Mouse (Mus musculus) limb, embryonic 14.5 days (tissue): ENCODE data around the gene Tubgcp6. TPM values are rescaled to one million over a fixed set of nuclear protein-coding genes. Genes with fewer than 3 reads are reported as not detected.

Experiments used
- ATAC-seq: fragments of 200-750 bp; cut with Nextera tagmentation; 2 replicates; pipeline ENCODE4 v1.8.0; 2017; ENCODE audit warnings: low read depth, moderate number of reproducible peaks, moderate TSS enrichment; ENCODE audit not compliant: low FRiP score
- DNase-seq: peaks from one replicate; pipeline ENCODE4 v3.0.0-alpha.2; 2015; ENCODE audit warnings: low spot score
- H3K27ac ChIP-seq: fragments of 300-500 bp; sonication (generic); replicated peaks from 2 replicates; pipeline ENCODE4 v1.5.1; 2014; ENCODE audit warnings: low read depth, mild to moderate bottlenecking, low read length, moderate library complexity, mixed read lengths
- H3K27me3 ChIP-seq: fragments of 300-500 bp; sonication (generic); 2 replicates; pipeline ENCODE4 v1.6.1; 2014; ENCODE audit warnings: low read length, mixed read lengths; ENCODE audit not compliant: control insufficient read depth, insufficient read depth
- H3K36me3 ChIP-seq: fragments of 300-500 bp; sonication (generic); 2 replicates; pipeline ENCODE4 v1.6.1; 2014; ENCODE audit warnings: mild to moderate bottlenecking, low read length, moderate library complexity, mixed read lengths; ENCODE audit not compliant: control insufficient read depth, insufficient read depth
- H3K4me1 ChIP-seq: fragments of 300-500 bp; sonication (generic); 2 replicates; pipeline ENCODE4 v1.6.1; 2014; ENCODE audit warnings: antibody characterized with exemption, low read length, mixed read lengths; ENCODE audit not compliant: control insufficient read depth, insufficient read depth
- H3K4me2 ChIP-seq: fragments of 300-500 bp; sonication (generic); replicated peaks from 2 replicates; pipeline ENCODE4 v1.6.1; 2014; ENCODE audit warnings: low read depth, mild to moderate bottlenecking, low read length, moderate library complexity; ENCODE audit not compliant: severe bottlenecking
- H3K4me3 ChIP-seq: fragments of 300-500 bp; sonication (generic); replicated peaks from 2 replicates; pipeline ENCODE4 v1.5.1; 2014; ENCODE audit warnings: low read length
- H3K9ac ChIP-seq: fragments of 300-500 bp; sonication (generic); 2 replicates; pipeline ENCODE4 v1.6.1; 2014; ENCODE audit warnings: mild to moderate bottlenecking, low read depth, low read length, moderate library complexity; ENCODE audit not compliant: severe bottlenecking
- H3K9me3 ChIP-seq: fragments of 300-500 bp; sonication (generic); 2 replicates; pipeline ENCODE4 v1.6.1; 2016; ENCODE audit warnings: low read length; ENCODE audit not compliant: control insufficient read depth
- POLR2A ChIP-seq: fragments of 200-500 bp; IDR thresholded peaks from 2 replicates; pipeline ENCODE4 v1.8.0; 2012; ENCODE audit warnings: inconsistent platforms, mild to moderate bottlenecking, moderate library complexity, borderline replicate concordance; ENCODE audit not compliant: insufficient read depth, insufficient read length; ENCODE audit errors: extremely low read depth
- WGBS: fragments of 180-500 bp; shearing (Covaris S2); extraction: QIAGEN DNeasy Blood & Tissue Kit; methylation state at CpG from one replicate; pipeline ENCODE4 v1.1.7; 2014; 5-methylcytosine and 5-hydroxymethylcytosine counted together
- polyA plus RNA-seq, 2 experiments: library from polyadenylated mRNA; depleted of rRNA in 1 of 2; stranded (reverse) in 1 of 2; unstranded in 1 of 2; fragments of >200 nt; fragmentation: Nextera tagmentation in 1 of 2; extraction: Ambion mirVana in 1 of 2; gene quantifications; 2 replicates each; pipeline versions ENCODE4 v1.2.1 to v1.2.3; 2012 to 2014

Gene Tubgcp6
- polyA plus RNA-seq (2012; rRNA removed) (36.8 and 56.5 TPM in 2 replicates), polyA plus RNA-seq (2014; fragmentation: Nextera tagmentation; extraction: Ambion mirVana) (17.2 and 17.6 TPM in 2 replicates)

- Histone ChIP-seq H3K9ac (peak within 1 kb of the TSS; percentile 85), H3K4me3 (peak within 1 kb of the TSS; percentile 83), H3K9me3 (no peaks in the 10 kb centered on the region), H3K4me1 (peaks cover 28% of the 10 kb centered on the region), H3K36me3 (peaks cover 20% of the 10 kb centered on the region), H3K27ac (peak within 1 kb of the TSS; percentile 56), H3K4me2 (peak within 1 kb of the TSS; percentile 81), H3K27me3 (no peaks in the 10 kb centered on the region)
- WGBS: under 1% methylated on average over 47 of the region's 47 CpGs
- DNase-seq: peak; percentile 94
- TF ChIP-seq POLR2A: peak; percentile 74; the same call in 1 of the 2 replicates
- peak; percentile 93 for ATAC-seq
Observed at GRCm38 (mm10) chr15:89122649-89123366, at the start of gene Tubgcp6. Tubgcp6 (minus strand) TSS chr15:89123112.

GRCm38 (mm10) chr15:89172276-89172935, 49.5 kb upstream of the Tubgcp6 start:
- WGBS: 42% methylated on average over 17 of the region's 17 CpGs
- Histone ChIP-seq H3K4me3 (peak overlapping the region; percentile 60), H3K9me3 (no peaks in the 10 kb centered on the region), H3K36me3 (peaks cover 16% of the 10 kb centered on the region), H3K4me2 (peak overlapping the region; percentile 94), H3K9ac (peak overlapping the region; percentile 72), H3K4me1 (peaks cover 76% of the 10 kb centered on the region), H3K27ac (peak overlapping the region; percentile 26; the same call in 1 of the 2 replicates), H3K27me3 (no peaks in the 10 kb centered on the region)
- no peak for DNase-seq
- ATAC-seq: no peak
- TF ChIP-seq POLR2A: no peak

GRCm38 (mm10) chr15:89171526-89172051, 48.7 kb upstream of the Tubgcp6 start:
- no peak for TF ChIP-seq POLR2A
- Histone ChIP-seq H3K4me2 (no peak overlapping the region), H3K4me3 (no peak overlapping the region), H3K4me1 (peaks cover 68% of the 10 kb centered on the region), H3K36me3 (peaks cover 24% of the 10 kb centered on the region), H3K27ac (no peak overlapping the region), H3K9ac (no peak overlapping the region), H3K9me3 (no peaks in the 10 kb centered on the region), H3K27me3 (no peaks in the 10 kb centered on the region)
- 96% methylated on average over 5 of the region's 5 CpGs for WGBS
- ATAC-seq (no peak), DNase-seq (no peak)

GRCm38 (mm10) chr15:89170102-89170501, 47.2 kb upstream of the Tubgcp6 start:
- ATAC-seq (no peak), DNase-seq (no peak)
- H3K27ac ChIP-seq: peak overlapping the region; percentile 16
- peaks cover 53% of the 10 kb centered on the region for H3K4me1 ChIP-seq
- TF ChIP-seq POLR2A: no peak
- peaks cover 39% of the 10 kb centered on the region for H3K36me3 ChIP-seq
- WGBS: 50% methylated on average over 3 of the region's 3 CpGs
- H3K9ac ChIP-seq: no peak overlapping the region
- no peaks in the 10 kb centered on the region for H3K27me3 ChIP-seq
- peak overlapping the region; percentile 36; the same call in 1 of the 2 replicates for H3K4me2 ChIP-seq
- no peak overlapping the region for H3K4me3 ChIP-seq
- no peaks in the 10 kb centered on the region for H3K9me3 ChIP-seq

- H3K27me3 ChIP-seq: no peaks in the 10 kb centered on the region
- H3K36me3 ChIP-seq: peaks cover 45% of the 10 kb centered on the region
- ATAC-seq: peak; percentile 88
- 0 out of 2 replicates have a peak overlapping the region, but pooled peaks have one; percentile 2 for H3K9ac ChIP-seq
- H3K4me1 ChIP-seq: peaks cover 46% of the 10 kb centered on the region
- H3K4me3 ChIP-seq: peak overlapping the region; percentile 10; the same call in 1 of the 2 replicates
- peak overlapping the region; percentile 40 for H3K27ac ChIP-seq
- no peaks in the 10 kb centered on the region for H3K9me3 ChIP-seq
- H3K4me2 ChIP-seq: peak overlapping the region; percentile 36
- 5% methylated on average over 10 of the region's 10 CpGs for WGBS
- TF ChIP-seq POLR2A: no peak
- peak; percentile 93 for DNase-seq
Observed at GRCm38 (mm10) chr15:89169431-89169830, 46.5 kb upstream of the Tubgcp6 start.
